Mouse (Mus musculus): ENCODE results near the gene Clasp1.

The Clasp1 gene

GRCm38 (mm10) chr1:118388757-118389453, at the start of gene Clasp1:
Gene Clasp1, plus strand, starts transcription at chr1:118389058.
- peak; percentile 90 for DNase-seq (ENCODE audit: low spot score)

- no peak for DNase-seq (ENCODE audit: low spot score)
Observed at GRCm38 (mm10) chr1:118343649-118344435, 45.0 kb upstream of the Clasp1 start.

- DNase-seq (ENCODE audit: low spot score), result no peak
Observed at GRCm38 (mm10) chr1:118349922-118350321, 38.9 kb upstream of the Clasp1 start.

- DNase-seq (ENCODE audit: low spot score), result no peak
Observed at GRCm38 (mm10) chr1:118359071-118359761, 29.6 kb upstream of the Clasp1 start.

- no peak for DNase-seq (ENCODE audit: low spot score)
Observed at GRCm38 (mm10) chr1:118367970-118368369, 20.9 kb upstream of the Clasp1 start.

- DNase-seq (ENCODE audit: low spot score), result no peak
Observed at GRCm38 (mm10) chr1:118368721-118369461, 20.0 kb upstream of the Clasp1 start.

- DNase-seq (ENCODE audit: low spot score), result no peak
Observed at GRCm38 (mm10) chr1:118377784-118378183, 11.1 kb upstream of the Clasp1 start.

- no peak for DNase-seq (ENCODE audit: low spot score)
Observed at GRCm38 (mm10) chr1:118380105-118380786, 8.6 kb upstream of the Clasp1 start.

GRCm38 (mm10) chr1:118388127-118388756, 616 bp upstream of the Clasp1 start:
- no peak for DNase-seq (ENCODE audit: low spot score)

GRCm38 (mm10) chr1:118389454-118390265, 802 bp downstream of the Clasp1 start:
- DNase-seq (ENCODE audit: low spot score), result peak; percentile 24

- no peak for DNase-seq (ENCODE audit: low spot score)
Observed at GRCm38 (mm10) chr1:118390266-118390660, 1.4 kb downstream of the Clasp1 start.

GRCm38 (mm10) chr1:118390871-118391387, 2.1 kb downstream of the Clasp1 start:
- no peak for DNase-seq (ENCODE audit: low spot score)

- no peak for DNase-seq (ENCODE audit: low spot score)
Observed at GRCm38 (mm10) chr1:118392246-118392645, 3.4 kb downstream of the Clasp1 start.

GRCm38 (mm10) chr1:118393916-118394315, 5.1 kb downstream of the Clasp1 start:
- no peak for DNase-seq (ENCODE audit: low spot score)

- no peak for DNase-seq (ENCODE audit: low spot score)
Observed at GRCm38 (mm10) chr1:118397866-118398265, 9.0 kb downstream of the Clasp1 start.

- DNase-seq (ENCODE audit: low spot score), result no peak
Observed at GRCm38 (mm10) chr1:118398567-118398966, 9.7 kb downstream of the Clasp1 start.

GRCm38 (mm10) chr1:118399625-118400310, 10.9 kb downstream of the Clasp1 start:
- DNase-seq (ENCODE audit: low spot score), result no peak

- DNase-seq (ENCODE audit: low spot score), result no peak
Observed at GRCm38 (mm10) chr1:118401991-118402390, 13.1 kb downstream of the Clasp1 start.

GRCm38 (mm10) chr1:118402556-118402955, 13.7 kb downstream of the Clasp1 start:
- no peak for DNase-seq (ENCODE audit: low spot score)

All from urinary bladder, postnatal 10 days (tissue).